Mouse (Mus musculus) A20 (cell line): ENCODE data around the gene Itgal.
"Not testable (repeated sequence)": the region's sequence is repeated elsewhere in the genome, so short reads cannot be mapped to it uniquely, and the experiment has no call there.

Experiments used
- DNase-seq: peaks from one replicate; pipeline ENCODE4 v3.0.0-alpha.2; 2011; ENCODE audit warnings: low read depth, low spot score

Itgal gene

DNA sequence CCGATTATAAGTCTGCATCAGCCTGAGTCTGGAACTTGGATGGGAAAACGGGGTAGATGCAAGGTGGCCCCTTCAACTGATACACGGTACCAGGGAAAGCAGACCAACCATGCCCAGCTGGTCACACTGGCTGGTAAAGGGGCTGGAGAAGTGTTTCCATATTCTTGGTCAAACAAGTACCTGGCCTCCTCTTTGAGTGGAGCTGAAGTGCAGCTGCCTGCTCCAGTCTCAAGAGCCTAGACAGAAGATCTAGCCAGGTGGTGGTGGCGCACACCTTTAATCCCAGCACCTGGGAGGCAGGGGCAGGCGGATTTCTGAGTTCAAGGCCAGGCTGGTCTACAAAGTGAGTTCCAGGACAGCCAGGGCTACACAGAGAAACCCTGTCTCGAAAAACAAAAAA is 45.8 kb downstream of the Itgal start:
- DNase-seq, result not testable (repeated sequence)

DNA sequence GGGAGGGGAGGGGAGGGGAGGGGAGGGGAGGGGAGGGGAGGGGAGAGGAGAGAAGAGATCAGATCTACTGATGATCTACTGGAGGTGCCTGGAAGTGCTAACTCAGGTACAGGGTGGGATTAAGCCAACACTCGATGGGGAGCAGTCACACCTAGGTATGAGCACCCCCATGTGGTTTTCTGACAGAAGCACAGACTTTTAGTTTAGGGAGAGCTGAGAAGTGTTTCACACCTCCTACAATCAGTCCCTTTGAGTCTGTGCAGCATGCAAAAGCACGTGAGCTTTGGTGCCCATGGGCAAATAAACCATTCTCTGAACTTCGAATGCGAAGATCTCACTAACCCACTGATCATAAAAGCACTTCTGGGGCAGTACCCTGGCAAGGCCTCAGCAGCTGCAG is 46.3 kb downstream of the Itgal start:
- DNase-seq, result peak; percentile 58

DNA sequence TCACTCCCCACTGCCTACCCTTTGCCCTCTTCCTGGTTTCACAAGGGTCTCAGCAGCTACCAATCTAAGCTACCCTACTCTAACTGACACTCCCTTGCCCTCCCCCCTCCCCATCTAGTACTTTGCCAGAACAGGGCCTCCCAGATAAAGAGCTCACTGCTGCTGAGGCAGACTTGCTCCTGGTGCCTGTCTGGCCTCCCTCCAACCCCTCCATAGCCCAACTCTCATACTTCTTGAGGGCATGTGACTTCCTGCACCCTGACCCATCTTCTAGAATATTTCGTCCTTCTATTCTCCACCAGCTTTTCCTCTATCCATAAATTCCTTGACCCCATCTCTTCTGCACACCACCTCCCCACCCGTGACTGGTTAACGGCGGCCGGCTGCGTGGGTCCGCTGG is 46.8 kb downstream of the Itgal start:
- no peak for DNase-seq

DNA sequence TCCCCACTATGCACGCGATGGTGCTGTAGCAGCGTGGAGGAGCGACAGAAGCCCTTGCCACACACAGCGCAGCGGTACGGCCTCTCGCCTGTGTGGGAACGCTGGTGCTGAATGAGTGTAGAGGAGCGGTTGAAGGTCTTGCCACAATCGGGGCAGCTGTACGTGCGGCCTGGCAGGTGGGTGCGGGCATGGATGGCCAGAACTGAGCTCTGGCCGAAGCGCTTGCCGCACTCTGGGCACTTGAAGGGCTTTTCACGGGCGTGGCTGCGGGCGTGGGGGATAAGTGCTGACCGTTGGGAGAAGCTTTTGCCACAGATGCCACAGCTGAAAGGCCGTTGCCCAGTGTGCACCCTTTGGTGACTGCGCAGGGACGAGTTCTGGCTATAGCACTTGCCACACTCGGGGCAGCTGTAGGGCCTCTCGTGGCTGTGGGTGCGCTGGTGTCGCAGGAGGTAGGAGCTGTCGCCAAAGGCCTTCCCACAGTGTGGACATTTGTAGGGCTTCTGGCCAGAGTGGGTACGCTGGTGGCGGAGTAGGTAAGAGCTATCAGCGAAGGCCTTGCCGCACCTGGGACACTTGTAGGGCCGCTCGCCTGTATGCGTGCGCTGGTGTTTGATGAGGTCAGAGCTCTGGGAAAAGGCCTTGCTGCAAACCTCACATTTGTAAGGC is 47.4 kb downstream of the Itgal start:
- DNase-seq, result no peak

DNA sequence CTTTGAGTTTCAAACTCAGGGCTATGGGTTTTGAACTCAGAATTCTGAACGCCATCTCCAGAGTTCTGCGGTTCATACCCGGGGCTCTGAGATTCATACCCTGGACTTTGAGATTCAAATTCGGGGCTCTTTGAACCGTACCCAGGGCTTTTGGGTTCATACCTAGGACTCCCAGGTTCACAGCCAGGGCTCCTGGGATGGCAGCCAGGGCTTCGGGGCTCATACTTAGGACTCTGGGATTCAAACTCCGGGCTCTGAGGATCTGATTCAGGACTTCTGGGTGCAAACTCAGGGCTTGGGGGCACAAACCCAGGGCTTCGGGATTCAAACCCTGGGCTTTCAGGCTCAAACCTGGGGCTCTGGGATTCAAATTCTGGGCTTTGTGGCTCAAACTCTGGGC is 48.3 kb downstream of the Itgal start:
- no peak for DNase-seq

DNA sequence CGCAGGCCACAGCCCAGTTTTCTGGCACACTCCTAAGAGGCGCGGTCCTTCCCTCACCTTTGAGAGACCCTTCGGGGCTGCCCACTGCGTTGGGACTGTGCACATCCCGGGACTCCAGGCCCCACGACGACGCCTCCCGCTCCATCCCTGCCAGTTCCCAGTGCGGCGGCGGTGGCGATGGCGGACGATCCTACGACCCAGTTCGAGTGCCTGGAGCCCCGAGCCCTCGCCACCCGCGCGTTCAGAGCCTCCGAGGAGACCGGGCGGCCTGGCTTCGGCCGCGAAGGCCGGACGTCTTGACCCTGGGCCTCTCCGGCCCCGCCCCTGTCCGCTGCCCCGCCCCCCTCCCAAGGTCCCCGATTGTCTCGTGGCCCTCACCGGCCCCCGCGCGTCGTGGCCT is 49.0 kb downstream of the Itgal start:
- DNase-seq, result no peak

DNA sequence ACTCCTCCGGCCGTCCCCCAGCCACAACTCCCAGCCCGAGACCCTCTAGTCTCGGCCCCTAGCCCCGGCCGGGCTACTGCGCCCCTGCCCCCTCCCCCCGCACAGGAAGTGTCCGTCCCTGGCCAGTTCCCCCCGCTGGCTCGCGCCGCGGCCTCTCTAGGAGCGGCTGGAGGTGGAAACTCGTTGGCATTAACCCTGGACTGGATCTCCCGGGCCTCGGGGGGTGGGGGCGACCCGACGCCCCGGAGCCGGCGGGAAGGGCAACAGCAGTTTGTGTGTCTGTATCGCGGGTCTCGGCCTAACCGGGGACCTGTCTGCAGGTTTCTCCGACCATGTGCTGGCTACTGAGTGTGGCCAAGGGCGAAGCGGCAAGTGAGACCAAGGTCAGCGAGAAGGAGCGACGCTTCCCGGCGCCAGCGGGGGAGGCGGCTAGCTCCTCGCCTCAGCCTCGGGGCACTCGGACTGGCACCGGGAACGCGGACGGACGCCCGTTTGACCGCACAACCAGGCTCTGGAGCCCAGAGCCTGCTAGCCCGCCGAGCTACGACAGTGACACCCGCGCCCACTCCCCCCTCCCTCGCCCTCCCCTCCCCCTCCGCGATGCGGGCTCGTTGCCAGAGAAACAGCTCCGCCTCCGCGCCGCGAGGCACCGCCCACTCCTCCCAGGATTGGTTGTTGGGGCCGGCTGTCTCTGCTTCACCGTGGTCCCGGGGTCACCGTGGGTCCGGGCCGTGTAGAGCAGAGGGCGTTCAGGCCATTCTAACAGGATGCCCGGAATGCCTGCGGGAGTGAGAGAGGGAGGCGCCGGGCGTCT is 49.7 kb downstream of the Itgal start, which contains the start of gene Zfp768:
Gene Zfp768 (minus strand): TSS at position 78 of the 814 bp plus-strand sequence.
- DNase-seq, result peak; percentile 92

DNA sequence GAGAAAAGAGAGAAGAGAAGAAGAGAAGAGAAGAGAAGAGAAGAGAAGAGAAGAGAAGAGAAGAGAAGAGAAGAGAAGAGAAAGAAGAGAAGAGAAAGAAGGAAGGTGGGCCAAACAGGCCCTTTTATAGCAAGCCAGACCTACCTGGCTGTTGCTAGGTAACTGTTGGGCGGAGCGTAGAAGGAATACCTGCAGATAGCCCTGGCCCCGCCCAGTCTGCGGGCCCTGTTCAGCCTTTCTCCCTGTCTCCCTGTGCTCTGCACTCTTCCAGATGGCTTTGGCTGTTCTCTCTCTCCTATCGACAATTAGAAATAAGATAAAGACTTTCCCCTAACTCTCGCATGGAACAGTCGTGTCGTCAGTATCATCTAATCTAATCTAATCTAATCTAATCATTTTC is 50.6 kb downstream of the Itgal start:
- DNase-seq, result no peak

DNA sequence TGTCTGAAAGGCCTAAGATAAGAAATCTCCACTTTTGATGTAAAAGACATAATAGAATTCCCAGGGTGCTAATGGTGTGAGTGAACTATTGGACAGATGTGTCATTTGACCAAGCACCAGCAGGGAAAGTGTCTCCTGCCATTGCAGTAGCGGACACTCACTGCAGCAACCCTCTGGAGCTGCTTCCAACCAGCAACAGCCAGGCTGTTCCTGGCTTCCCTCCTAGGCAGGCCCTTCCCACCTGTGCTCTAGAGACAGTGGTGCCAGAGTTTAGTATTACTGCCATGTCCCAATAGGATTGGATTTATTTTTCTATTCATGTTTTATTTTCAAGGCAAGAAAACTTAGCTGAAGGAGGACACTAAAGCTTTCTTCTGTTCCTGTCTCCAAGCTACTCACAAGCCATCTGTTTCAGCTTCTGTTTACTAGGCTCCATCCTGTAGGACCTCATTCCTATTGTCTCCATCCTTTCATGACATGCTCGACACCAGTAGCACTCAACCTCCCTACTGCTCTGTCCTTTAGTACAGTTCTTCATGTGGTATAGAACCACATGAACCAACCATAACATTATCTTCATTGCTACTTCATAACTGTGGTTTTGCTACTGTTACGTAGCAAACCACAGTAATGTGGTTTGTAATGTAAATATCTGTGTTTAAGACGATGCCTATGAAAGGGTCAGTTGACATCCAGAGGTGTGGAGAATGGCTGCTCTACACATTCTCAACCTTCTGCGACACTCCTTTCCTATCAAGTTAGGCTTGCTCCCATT is 55.4 kb downstream of the Itgal start:
- no peak for DNase-seq

DNA sequence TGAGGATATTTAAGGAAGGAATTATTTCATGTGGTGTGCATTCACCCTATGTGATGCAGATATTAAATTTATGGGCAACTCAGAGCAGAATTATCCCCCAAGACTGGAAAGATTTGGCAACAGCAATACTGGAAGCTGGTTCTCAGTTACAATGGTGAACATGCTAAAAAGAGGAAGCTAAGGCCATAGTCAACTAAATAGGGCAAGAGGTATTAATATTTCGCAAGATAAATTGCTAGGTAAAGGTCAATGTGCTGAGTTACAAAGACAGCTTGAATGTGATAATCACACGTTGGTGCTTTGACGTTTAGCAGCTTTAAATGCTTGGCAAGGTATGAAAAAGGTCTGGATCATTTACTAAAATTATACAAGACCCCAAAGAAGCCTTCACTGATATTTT is 59.7 kb downstream of the Itgal start:
- no peak for DNase-seq

DNA sequence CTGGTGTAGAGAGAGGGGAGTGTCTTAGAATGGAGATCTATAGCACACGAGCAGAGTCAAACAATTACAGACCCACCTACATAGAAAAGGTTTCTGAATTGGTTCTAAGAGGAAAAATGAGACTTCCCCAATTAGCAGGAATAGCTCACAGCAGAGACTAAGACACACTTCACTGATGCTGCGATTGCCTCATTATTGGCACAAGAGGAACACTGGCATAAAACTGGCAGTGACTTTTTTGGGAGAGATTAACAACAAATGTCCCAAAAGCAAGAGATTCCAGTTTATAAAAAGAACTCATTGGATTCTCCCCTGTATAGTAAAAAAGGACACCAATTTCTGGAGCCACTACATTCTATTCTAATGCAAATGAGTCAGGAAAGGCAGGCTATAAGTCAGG is 61.8 kb downstream of the Itgal start:
- DNase-seq, result no peak

DNA sequence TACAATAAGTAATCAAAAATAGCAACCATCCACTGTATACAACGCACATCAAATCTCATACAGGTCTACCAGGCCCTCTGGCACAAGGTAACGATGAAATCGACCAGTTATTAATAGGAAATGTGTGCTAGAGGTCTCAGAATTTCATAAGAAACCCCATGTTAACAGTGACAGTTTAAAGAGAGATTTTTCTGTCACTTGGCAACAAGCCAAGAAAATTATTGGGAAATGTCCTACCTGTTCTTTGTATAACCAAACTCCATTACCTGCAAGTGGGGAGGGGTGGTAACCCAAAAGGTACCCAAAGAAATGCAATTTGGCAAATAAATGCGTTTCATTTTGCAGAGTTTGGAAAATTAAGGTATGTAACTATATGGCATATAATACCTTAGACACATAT is 62.4 kb downstream of the Itgal start:
- no peak for DNase-seq

DNA sequence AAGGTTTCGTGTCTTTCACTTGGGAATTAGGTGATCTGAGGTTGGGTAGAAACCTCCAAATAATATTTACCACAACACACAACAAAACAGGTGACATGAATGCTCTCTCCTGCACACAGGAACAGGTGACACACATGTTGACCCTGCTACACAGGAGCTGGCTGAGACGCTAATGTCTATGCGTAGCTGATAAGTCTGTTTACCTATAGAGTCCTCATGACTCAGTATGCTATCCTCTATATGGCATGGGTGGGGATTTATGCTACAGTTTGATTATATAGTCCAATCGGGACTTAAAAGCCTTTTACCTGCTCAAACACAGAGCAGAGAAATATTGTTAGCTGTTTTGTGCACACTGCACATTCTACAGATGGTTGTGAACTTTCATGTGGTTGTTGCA is 64.2 kb downstream of the Itgal start:
- DNase-seq, result no peak

DNA sequence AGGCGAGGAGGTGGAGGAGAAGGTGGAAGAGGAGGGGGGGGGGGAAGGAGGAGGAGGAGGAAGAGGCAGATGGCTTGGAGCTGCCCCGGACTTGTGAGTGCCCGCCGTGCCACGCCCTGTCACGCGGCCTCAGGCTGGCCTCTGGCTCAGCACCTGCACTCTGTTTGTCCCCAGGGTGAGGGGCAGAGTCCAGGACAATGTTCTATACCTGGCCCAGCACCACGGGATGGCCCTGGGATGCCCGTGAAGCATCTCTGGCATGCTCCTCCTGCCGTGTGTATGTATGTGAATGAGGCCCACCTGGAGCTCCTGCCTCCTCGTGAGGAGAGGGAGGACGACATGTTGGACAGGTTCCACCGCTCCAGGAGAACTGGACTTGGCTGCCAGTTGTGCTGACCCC is 65.4 kb downstream of the Itgal start:
- no peak for DNase-seq

DNA sequence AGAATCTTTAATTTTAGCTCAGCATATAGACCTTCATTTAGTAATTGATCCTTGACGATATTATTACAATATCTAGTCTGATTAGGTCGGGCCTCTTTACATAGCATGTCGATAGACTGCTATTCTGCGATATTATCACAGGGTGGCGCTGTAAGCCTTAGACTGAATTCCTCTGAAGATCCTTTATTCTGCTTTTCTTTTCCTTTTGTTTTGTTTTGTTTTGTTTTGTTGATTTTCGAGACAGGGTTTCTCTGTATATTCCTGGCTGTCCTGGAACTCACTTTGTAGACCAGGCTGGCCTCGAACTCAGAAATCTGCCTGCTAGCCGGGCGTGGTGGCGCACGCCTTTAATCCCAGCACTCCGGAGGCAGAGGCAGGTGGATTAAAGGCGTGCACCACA is 66.4 kb downstream of the Itgal start:
- peak; percentile 63 for DNase-seq

DNA sequence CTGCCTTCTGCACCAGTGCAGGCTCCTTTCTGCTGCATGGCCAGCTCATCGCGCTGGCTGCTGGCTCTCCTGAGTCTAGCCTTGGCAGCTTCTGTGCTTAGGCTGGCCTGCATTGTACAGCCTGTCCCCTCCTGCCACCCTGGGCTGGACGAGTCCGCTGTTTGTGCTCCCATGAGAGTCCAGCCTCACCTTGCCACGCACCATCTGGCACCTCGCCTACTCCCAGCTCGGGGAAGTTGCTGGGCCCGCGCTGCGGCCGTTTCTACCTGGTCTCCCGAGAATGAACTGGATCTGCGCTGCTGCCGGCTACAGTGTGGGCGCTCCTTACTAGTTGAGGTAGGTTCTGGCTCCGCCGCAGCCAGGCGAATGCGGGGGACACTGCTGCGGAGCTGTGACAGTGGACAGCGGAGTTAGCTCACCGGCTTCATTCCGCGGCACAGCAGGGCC is 67.4 kb downstream of the Itgal start:
- no peak for DNase-seq

DNA sequence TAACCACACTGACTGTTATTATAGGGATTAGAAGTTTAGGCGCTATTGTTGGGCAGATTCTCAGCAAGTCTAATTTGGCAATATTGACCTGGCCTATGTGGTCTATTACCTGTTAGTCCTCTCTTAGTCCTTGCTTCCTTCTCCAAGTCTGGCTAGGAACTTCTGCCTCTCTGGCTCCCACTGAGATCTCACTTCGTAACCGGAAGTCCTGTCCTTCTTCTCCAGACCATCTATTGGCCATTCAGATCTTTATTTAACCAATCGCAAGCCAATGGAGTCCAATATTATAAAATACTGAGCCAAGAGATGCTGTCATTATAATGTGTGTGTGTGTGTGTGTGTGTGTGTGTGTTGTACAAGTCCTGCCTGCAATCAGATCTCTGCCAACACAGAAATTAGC is 68.1 kb downstream of the Itgal start:
- DNase-seq, result no peak

DNA sequence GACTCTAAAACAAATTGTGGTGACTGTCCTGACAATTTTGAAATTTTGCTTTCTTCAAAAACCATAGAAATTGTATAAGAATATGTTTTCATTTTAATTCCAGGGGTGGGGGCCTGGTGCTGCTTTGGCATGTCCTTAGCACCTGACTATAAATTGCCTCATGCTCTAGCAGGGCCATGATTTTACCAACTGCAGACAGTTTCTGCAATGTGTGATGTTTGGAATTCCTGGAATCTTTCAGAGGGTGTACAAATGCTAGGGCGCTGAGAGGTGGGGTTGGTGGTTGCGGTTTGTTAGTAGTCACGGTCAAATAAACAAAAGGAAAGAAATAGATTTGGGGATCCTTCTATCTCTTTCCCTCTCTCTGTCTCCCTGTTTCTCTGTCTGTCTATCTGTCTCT is 70.2 kb downstream of the Itgal start:
- DNase-seq, result no peak

DNA sequence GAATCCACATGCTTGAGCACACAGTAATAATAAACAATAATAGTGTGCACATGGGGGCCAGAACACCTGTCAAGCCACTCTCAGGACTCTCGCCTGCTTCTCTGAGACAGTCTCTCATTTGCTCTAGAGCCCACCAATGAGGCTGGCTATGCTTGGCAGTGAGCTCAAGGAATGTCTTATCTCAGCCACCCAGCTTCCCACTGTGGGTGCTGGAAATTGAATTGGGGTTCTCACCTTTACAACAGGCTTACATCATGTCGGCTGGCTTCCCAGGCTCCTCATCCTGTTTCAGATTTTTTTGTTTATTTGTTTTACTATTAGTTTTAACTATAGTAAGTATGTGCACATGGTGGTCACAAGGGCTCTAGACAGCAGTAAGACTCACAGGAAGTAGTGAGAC is 75.2 kb downstream of the Itgal start:
- no peak for DNase-seq

DNA sequence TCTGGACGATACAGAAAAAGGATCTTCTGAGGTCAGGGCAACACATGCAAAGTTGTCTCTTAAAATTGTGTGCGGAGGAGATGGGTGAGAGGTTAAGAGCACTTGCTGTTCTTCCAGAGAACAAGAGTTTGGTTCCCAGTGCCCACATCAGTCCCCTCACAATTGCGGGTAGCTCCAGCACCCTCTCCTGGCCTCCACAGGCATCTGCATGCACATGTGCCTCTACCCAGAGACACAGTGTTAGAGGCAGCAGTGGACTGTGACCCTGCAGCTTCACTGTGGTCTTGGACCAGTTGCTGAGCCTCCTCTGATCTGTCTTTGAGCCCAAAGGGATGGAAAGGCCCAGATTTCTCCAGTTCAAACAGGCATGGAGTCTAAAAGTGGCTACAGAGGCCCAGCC is 75.8 kb downstream of the Itgal start:
- DNase-seq, result peak; percentile 17

DNA sequence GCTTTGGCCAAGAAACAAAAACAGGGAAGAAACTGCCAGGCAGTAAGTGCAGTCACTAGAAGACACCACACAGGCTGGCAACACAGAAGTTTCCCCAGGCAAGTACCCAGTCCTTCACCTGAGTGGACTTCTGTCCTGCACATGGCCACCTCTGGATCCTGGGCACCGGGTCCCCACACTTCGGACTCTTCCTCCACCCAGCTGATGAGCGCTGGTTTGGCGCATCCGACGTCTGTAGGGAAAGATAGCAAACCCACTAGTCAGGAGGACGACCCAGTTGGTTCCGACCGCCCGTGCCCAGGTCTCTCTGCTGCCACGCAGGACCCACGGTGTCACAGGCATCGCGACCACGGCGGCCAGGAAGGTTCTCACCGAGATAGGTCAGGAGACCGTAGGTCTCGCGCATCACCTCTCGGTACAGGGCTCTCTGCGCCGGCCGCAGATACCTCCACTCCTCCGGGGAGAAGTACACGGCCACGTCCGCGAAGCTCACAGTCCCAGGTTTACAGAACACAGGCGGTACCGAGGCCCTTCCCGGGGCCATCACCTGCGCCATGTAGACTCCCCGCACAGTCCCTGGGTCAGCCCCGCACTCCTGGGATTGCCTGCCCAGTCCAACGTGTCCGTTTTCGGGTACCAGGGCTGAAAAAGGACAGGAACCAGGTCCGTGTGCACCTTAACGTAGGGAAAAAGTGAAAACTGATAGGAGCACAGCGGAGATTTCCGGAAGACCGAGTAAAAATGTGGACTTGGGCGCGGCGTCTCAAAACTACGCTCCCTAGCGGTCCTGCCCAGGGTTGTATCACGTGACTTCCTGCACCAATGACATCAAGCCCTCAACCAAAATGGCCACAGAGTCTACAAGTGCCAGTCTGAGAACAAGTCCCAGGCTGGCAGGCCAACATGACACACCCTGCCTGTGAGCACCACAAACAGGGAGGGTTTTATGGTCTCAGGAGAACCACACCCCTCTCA is 79.5 kb downstream of the Itgal start, which contains the start of gene Zfp747:
Gene Zfp747 (minus strand): TSS at position 780 of the 975 bp plus-strand sequence.
- peak; percentile 94 for DNase-seq
